In genomic region chr8:96738576-96738975, GRCm38 (mm10) we compare ENCODE assay signal across 27 mouse cellular contexts.
"Had no signal": no experiment of that assay in that cellular context is flagged by ENCODE, and none has a peak within 500 bp of the region (broad histone marks: within the 10 kb centered on the region; RNA-seq: fewer than 3 reads in every experiment).

No protein-coding gene starts in this region.

- H3K9ac ChIP-seq: heart, embryonic 13.5 days; heart, embryonic 15.5 days; hindbrain, embryonic 12.5 days; hindbrain, embryonic 14.5 days; kidney, embryonic 15.5 days; limb, embryonic 13.5 days; limb, embryonic 15.5 days; liver, embryonic 12.5 days; liver, embryonic 14.5 days had no signal

- H3K4me3 ChIP-seq: heart, adult 2 months; heart, embryonic 13.5 days; heart, embryonic 15.5 days; hindbrain, embryonic 12.5 days; kidney, embryonic 15.5 days; limb, embryonic 13.5 days; limb, embryonic 15.5 days; liver, embryonic 12.5 days had no signal

- H3K27me3 ChIP-seq: heart, embryonic 13.5 days; heart, embryonic 15.5 days; hindbrain, embryonic 12.5 days; kidney, embryonic 15.5 days; limb, embryonic 13.5 days; limb, embryonic 15.5 days; liver, embryonic 12.5 days had no signal

- H3K9me3 ChIP-seq: heart, embryonic 13.5 days; heart, embryonic 15.5 days; hindbrain, embryonic 12.5 days; kidney, embryonic 15.5 days; limb, embryonic 13.5 days; limb, embryonic 15.5 days; liver, embryonic 12.5 days had no signal

- DNase-seq: gastrocnemius, postnatal 14 days; gastrocnemius, postnatal 36 days; heart, adult 11 months; heart, adult 2 months; heart, postnatal 14 days; heart, postnatal 36 days; kidney, adult 11 months; kidney, adult 2 months; kidney, adult 9 months; kidney, postnatal 14 days; kidney, postnatal 36 days; layer of hippocampus, adult 9-11 months; layer of hippocampus, postnatal 36 days; left cerebral cortex, postnatal 4 days had no signal

- H3K36me3 ChIP-seq: heart, embryonic 13.5 days; heart, embryonic 15.5 days; hindbrain, embryonic 12.5 days; kidney, embryonic 15.5 days; limb, embryonic 13.5 days; limb, embryonic 15.5 days; liver, embryonic 12.5 days had no signal

- H3K27ac ChIP-seq: heart, adult 2 months; heart, embryonic 13.5 days; heart, embryonic 15.5 days; hindbrain, embryonic 12.5 days; hindbrain, embryonic 14.5 days; kidney, embryonic 15.5 days; kidney, postnatal 0 days; limb, embryonic 13.5 days; limb, embryonic 15.5 days; liver, embryonic 12.5 days; liver, embryonic 14.5 days had no signal

- H3K4me2 ChIP-seq: heart, embryonic 11.5 days; heart, embryonic 13.5 days; heart, embryonic 15.5 days; hindbrain, embryonic 12.5 days; hindbrain, embryonic 14.5 days; kidney, embryonic 15.5 days; limb, embryonic 13.5 days; limb, embryonic 15.5 days; liver, embryonic 12.5 days had no signal

- H3K4me1 ChIP-seq: heart, embryonic 13.5 days; heart, embryonic 15.5 days; hindbrain, embryonic 12.5 days; kidney, embryonic 15.5 days; limb, embryonic 13.5 days; limb, embryonic 15.5 days; liver, embryonic 12.5 days had no signal

- ATAC-seq: hindbrain, embryonic 16.5 days; intestine, embryonic 16.5 days; liver, embryonic 12.5 days had no signal
